Mouse (Mus musculus) hindbrain, embryonic 10.5 days (tissue): ENCODE data around the gene Chst3. TPM values are rescaled to one million over a fixed set of nuclear protein-coding genes. Genes with fewer than 3 reads are reported as not detected.

Experiments used
- DNase-seq: peaks from one replicate; pipeline ENCODE4 v3.0.0-alpha.2; 2017; ENCODE audit warnings: low spot score
- H3K27ac ChIP-seq: fragments of 300-500 bp; sonication (generic); 2 replicates; pipeline ENCODE4 v1.5.1; 2016; ENCODE audit warnings: mild to moderate bottlenecking, moderate library complexity
- H3K27me3 ChIP-seq: fragments of 300-500 bp; sonication (generic); 2 replicates; pipeline ENCODE4 v1.6.1; 2016; ENCODE audit warnings: mild to moderate bottlenecking; ENCODE audit not compliant: poor library complexity, insufficient read depth, severe bottlenecking
- H3K36me3 ChIP-seq: fragments of 300-500 bp; sonication (generic); 2 replicates; pipeline ENCODE4 v1.6.1; 2016; ENCODE audit warnings: mild to moderate bottlenecking, moderate library complexity
- H3K4me1 ChIP-seq: fragments of 300-500 bp; sonication (generic); replicated peaks from 2 replicates; pipeline ENCODE4 v1.6.1; 2016; ENCODE audit warnings: mild to moderate bottlenecking
- H3K4me3 ChIP-seq: fragments of 300-500 bp; sonication (generic); 2 replicates; pipeline ENCODE4 v1.5.1; 2016; ENCODE audit warnings: mild to moderate bottlenecking, moderate library complexity
- H3K9me3 ChIP-seq: fragments of 300-500 bp; sonication (generic); 2 replicates; pipeline ENCODE4 v1.6.1; 2016; ENCODE audit warnings: mild to moderate bottlenecking, moderate library complexity
- WGBS: fragments of 180-500 bp; shearing (Covaris S2); methylation state at CpG from one replicate; pipeline ENCODE4 v1.1.7; 2016; 5-methylcytosine and 5-hydroxymethylcytosine counted together
- polyA plus RNA-seq: library from polyadenylated mRNA; unstranded; fragments of >200 nt; fragmentation: Nextera tagmentation; extraction: Ambion mirVana; gene quantifications from 2 replicates; pipeline ENCODE4 v1.2.1, GENCODE M21; 2016

The Chst3 gene
- polyA plus RNA-seq, 1 experiment from 2014 or later: 1.8 TPM

GRCm38 (mm10) chr10:60207166-60207705 is 11.8 kb downstream of the Chst3 start:
- H3K9me3 ChIP-seq: no peaks in the 10 kb centered on the region
- H3K4me1 ChIP-seq: peaks cover 57% of the 10 kb centered on the region
- no peaks in the 10 kb centered on the region for H3K27me3 ChIP-seq
- DNase-seq: no peak
- WGBS: 89% methylated on average over 8 of the region's 8 CpGs
- H3K36me3 ChIP-seq: no peaks in the 10 kb centered on the region
- H3K27ac ChIP-seq: no peak overlapping the region
- H3K4me3 ChIP-seq: no peak overlapping the region

DNA sequence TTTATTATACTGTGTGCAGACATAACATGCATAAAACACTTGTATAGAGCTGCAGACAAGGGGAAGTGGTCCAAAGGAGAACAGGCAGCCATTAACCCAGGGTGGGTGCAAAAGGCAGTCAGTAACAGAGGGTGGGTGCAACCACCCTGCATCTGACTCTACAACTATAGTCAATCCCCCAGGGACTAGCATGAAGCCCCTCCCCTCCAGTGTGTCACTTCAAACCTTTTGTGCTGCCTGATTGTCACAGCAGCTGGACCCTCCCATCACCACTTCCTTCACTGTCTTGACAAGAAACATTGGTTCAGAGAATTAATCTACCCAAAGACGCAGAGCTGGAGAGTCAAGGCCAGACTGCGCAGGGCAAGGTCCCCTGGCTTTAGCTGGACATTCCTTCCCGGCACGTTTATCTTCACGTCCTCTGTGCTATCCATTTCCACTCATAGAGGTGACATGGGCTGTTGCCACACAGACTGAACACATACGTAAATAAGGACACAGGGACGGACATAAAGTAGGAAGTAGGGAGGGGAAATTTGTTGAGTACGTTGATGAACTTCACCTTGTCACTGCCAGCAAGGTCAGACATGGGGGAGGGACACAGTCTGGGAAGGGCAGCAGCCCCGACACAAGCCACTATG is 13.3 kb downstream of the Chst3 start:
- Histone ChIP-seq H3K27ac (peak overlapping the region; percentile 50; the same call in 1 of the 2 replicates), H3K4me3 (no peak overlapping the region), H3K9me3 (no peaks in the 10 kb centered on the region), H3K27me3 (no peaks in the 10 kb centered on the region), H3K36me3 (no peaks in the 10 kb centered on the region), H3K4me1 (peaks cover 60% of the 10 kb centered on the region)
- no peak for DNase-seq
- 84% methylated on average over 9 of the region's 9 CpGs for WGBS

DNA sequence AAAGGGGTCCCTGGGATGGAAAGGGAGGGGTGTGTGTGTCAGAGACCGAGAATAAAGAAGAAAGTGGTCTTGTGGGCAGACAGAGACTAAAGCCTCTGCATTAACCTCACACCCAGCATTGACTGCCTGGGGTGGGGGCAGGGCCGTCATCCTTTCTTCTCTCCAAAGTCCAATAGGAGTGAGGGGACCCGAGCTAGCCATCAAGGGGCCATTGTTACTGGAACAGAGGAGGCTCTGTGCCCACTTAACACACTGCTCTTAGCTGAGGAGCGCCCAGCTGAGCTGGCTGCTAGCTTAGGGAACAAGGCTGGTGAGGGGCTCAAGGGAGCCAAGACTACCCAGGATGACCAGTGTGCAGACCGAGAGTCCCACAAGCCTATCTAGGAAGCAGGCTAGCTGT is 16.3 kb downstream of the Chst3 start:
- Histone ChIP-seq H3K4me1 (peaks cover 38% of the 10 kb centered on the region), H3K9me3 (no peaks in the 10 kb centered on the region), H3K4me3 (0 out of 2 replicates have a peak overlapping the region, but pooled peaks have one; percentile 2), H3K27me3 (no peaks in the 10 kb centered on the region), H3K27ac (peak overlapping the region; percentile 84), H3K36me3 (no peaks in the 10 kb centered on the region)
- peak; percentile 68 for DNase-seq
- 17% methylated on average over 5 of the region's 5 CpGs for WGBS

GRCm38 (mm10) chr10:60200996-60201395 is 18.1 kb downstream of the Chst3 start:
- no peak for DNase-seq
- Histone ChIP-seq H3K9me3 (no peaks in the 10 kb centered on the region), H3K27ac (0 out of 2 replicates have a peak overlapping the region, but pooled peaks have one; percentile 35), H3K4me3 (no peak overlapping the region), H3K27me3 (no peaks in the 10 kb centered on the region), H3K4me1 (peaks cover 35% of the 10 kb centered on the region), H3K36me3 (no peaks in the 10 kb centered on the region)
- WGBS: 77% methylated on average over 6 of the region's 6 CpGs

- Histone ChIP-seq H3K27ac (no peak overlapping the region), H3K27me3 (no peaks in the 10 kb centered on the region), H3K4me3 (no peak overlapping the region), H3K4me1 (peaks cover 38% of the 10 kb centered on the region), H3K9me3 (no peaks in the 10 kb centered on the region), H3K36me3 (no peaks in the 10 kb centered on the region)
- DNase-seq: no peak
- 90% methylated on average over 6 of the region's 6 CpGs for WGBS
These were observed 19.7 kb downstream of the Chst3 start for GRCm38 (mm10) chr10:60199378-60199777.

DNA sequence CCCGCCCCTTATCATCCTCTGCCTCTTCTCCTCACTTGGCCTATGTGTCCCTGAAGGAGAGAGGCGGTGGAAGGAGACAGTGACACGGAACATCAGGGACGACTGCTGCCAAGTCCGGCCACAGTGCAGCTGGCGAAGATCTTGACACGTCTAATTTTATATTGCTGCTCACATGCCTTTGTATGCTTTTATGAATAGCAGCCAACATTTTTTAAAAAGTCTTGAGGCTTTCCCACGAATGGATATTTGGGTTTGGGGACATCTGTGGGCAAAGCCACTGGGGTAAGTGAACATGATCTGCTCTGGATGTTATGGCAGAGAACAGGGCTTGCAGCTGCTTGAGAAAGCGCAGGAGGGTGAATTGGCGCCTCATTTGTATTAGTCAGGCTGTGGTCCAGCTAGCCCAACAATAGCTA is 21.6 kb downstream of the Chst3 start:
- peak overlapping the region; percentile 30; the same call in 1 of the 2 replicates for H3K27ac ChIP-seq
- H3K4me3 ChIP-seq: no peak overlapping the region
- 86% methylated on average over 10 of the region's 10 CpGs for WGBS
- no peak for DNase-seq
- no peaks in the 10 kb centered on the region for H3K9me3 ChIP-seq
- H3K36me3 ChIP-seq: no peaks in the 10 kb centered on the region
- H3K27me3 ChIP-seq: no peaks in the 10 kb centered on the region; the same call in 1 of the 2 replicates
- H3K4me1 ChIP-seq: peaks cover 38% of the 10 kb centered on the region

- DNase-seq: no peak
- H3K27ac ChIP-seq: peak overlapping the region; percentile 30; the same call in 1 of the 2 replicates
- WGBS: 72% methylated on average over 5 of the region's 5 CpGs
- peaks cover 37% of the 10 kb centered on the region for H3K4me1 ChIP-seq
- H3K4me3 ChIP-seq: no peak overlapping the region
- no peaks in the 10 kb centered on the region for H3K9me3 ChIP-seq
- H3K27me3 ChIP-seq: no peaks in the 10 kb centered on the region; the same call in 1 of the 2 replicates
- no peaks in the 10 kb centered on the region for H3K36me3 ChIP-seq
These were observed 22.1 kb downstream of the Chst3 start for GRCm38 (mm10) chr10:60196971-60197370.

DNA sequence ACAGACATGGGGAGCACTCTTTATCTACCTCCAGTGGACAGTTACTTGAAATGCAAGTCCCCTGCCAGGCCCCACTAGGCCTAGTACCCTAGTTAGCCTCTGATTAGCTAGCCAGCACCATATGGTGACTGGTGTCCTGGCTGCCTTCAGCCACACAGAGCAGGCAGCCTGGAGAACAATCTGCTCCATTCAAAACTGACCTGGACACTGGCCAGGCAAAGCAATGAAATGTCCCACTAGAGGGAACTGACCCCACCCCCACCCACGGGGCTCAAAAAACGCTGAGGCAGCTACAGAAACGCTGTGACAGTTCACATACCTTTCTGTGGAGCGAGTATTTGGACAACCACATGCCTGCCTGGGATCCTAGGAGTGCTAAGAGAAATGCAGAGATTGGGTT is 24.0 kb downstream of the Chst3 start:
- H3K36me3 ChIP-seq: no peaks in the 10 kb centered on the region
- DNase-seq: peak; percentile 25
- peaks cover 9% of the 10 kb centered on the region for H3K27me3 ChIP-seq
- peaks cover 36% of the 10 kb centered on the region for H3K4me1 ChIP-seq
- no peak overlapping the region for H3K4me3 ChIP-seq
- H3K9me3 ChIP-seq: no peaks in the 10 kb centered on the region
- 46% methylated on average over 4 of the region's 4 CpGs for WGBS
- peak overlapping the region; percentile 84 for H3K27ac ChIP-seq

DNA sequence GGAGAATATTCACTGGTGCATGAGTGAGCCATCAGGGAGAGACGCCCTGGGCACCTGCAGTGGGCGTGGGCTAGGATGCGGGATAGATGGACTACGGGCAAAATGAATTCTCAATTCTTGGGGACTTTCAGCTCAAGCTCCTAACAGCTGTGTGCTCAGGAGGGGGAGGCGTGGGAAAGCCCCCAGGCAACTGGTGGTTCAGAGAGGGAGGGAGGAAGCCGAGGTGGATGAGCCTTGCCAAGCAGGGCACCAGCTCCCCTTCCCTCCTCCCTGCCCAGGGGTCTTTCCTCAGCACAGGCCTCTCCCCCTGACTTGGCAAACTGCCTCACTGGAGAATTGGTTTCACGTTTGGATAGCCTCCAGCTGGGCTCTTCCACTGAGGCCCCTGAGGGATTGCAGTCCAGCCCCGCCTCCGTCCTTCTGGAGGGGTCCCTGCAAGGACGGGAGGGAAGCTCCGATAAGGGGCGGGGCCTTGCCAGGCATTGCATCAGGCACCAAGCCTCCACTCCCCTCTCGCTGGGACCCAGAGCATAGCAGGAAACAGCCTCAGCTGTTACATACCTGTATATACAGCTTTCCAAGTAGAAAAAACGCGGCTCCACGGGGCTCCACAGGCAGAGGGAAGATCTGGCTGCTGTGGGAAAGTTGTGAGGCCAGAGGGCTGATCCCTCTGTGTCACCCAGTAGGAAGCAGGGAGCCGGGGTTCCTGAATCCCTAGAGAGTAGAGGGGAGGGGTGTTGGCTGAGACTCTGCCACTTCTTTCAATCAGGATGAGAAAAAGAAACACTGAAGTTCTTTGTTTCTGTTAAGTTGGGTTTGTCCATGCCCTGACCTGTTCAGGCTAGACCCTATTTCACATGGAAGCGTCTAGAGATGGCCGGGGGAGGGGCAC is 25.3 kb downstream of the Chst3 start:
- H3K9me3 ChIP-seq: no peaks in the 10 kb centered on the region
- peak overlapping the region; percentile 84 for H3K27ac ChIP-seq
- peaks cover 9% of the 10 kb centered on the region for H3K27me3 ChIP-seq
- H3K36me3 ChIP-seq: no peaks in the 10 kb centered on the region
- peaks cover 36% of the 10 kb centered on the region for H3K4me1 ChIP-seq
- peak; percentile 73 for DNase-seq
- WGBS: 7% methylated on average over 19 of the region's 19 CpGs
- peak overlapping the region; percentile 36 for H3K4me3 ChIP-seq

- Histone ChIP-seq H3K9me3 (no peaks in the 10 kb centered on the region), H3K36me3 (peaks cover 5% of the 10 kb centered on the region), H3K27ac (peak overlapping the region; percentile 76), H3K4me3 (peak overlapping the region; percentile 50), H3K4me1 (peaks cover 36% of the 10 kb centered on the region), H3K27me3 (peaks cover 9% of the 10 kb centered on the region)
- WGBS: under 1% methylated on average over 17 of the region's 17 CpGs
- peak; percentile 85 for DNase-seq
These were observed 27.3 kb downstream of the Chst3 start for GRCm38 (mm10) chr10:60191796-60192195.

- no peak for DNase-seq
- H3K36me3 ChIP-seq: peaks cover 26% of the 10 kb centered on the region
These were observed 29.4 kb downstream of the Chst3 start for GRCm38 (mm10) chr10:60189534-60190186.

GRCm38 (mm10) chr10:60186191-60186945 is 32.7 kb downstream of the Chst3 start:
- H3K36me3 ChIP-seq: peaks cover 53% of the 10 kb centered on the region
- H3K9me3 ChIP-seq: no peaks in the 10 kb centered on the region
- H3K4me3 ChIP-seq: no peak overlapping the region
- H3K27ac ChIP-seq: no peak overlapping the region
- WGBS: 86% methylated on average over 44 of the region's 44 CpGs
- no peak for DNase-seq
- peaks cover 14% of the 10 kb centered on the region for H3K27me3 ChIP-seq
- peaks cover 1% of the 10 kb centered on the region for H3K4me1 ChIP-seq

More at GRCm38 (mm10) chr10:60189534-60190186, 29.4 kb downstream of the Chst3 start:
- no peak overlapping the region for H3K4me3 ChIP-seq
- no peak overlapping the region for H3K27ac ChIP-seq
- H3K27me3 ChIP-seq: peaks cover 15% of the 10 kb centered on the region
- peaks cover 28% of the 10 kb centered on the region for H3K4me1 ChIP-seq
- H3K9me3 ChIP-seq: no peaks in the 10 kb centered on the region
- WGBS: 85% methylated on average over 6 of the region's 6 CpGs
